Mouse (Mus musculus): ENCODE data around the gene 3110082I17Rik.
"Not testable (repeated sequence)": the region's sequence is repeated elsewhere in the genome, so short reads cannot be mapped to it uniquely, and the experiment has no call there.

Gene 3110082I17Rik

DNA sequence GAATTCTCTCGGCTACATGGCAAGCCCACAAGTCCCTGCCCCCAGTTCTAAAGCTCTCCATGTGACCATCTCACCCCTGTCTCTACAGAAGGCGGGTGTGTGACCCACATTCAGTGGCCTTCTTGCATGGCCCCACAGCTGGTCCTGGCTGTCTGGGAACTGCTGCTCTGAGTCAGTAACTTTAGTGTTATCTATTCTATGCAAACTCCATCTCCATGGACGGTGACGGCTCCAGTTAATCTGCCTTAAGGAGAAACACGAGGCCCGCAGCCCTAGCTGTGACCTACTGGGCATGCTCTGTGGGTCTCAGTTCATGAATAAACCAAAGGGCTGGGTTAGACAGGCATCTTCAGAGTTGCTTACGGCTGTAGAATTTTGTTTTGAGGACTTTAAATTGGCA is 65.9 kb downstream of the 3110082I17Rik start:
- DNase-seq (ENCODE audit: low read depth) = no peak

DNA sequence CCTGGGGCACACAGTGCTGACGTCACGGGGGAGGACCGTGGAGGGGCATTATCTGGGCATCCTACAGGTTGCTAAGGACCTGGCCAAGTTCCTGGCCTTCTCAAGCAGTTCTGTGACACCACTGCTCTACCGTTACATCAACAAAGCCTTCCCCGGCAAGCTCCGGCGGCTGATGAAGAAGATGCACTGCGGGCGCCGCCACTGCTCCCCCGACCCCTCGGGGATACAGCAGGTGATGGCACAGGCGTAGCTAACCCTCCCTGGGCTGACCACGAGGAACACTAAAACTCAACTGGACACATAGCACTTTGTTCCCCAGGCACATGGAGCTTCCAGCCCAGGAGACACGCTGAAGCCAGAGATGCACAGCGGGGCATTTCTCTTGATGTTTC is 67.1 kb downstream of the 3110082I17Rik start:
- no peak for DNase-seq (ENCODE audit: low read depth)

GRCm38 (mm10) chr5:139392219-139393196 is 67.8 kb downstream of the 3110082I17Rik start:
- DNase-seq (ENCODE audit: low read depth) = no peak

DNA sequence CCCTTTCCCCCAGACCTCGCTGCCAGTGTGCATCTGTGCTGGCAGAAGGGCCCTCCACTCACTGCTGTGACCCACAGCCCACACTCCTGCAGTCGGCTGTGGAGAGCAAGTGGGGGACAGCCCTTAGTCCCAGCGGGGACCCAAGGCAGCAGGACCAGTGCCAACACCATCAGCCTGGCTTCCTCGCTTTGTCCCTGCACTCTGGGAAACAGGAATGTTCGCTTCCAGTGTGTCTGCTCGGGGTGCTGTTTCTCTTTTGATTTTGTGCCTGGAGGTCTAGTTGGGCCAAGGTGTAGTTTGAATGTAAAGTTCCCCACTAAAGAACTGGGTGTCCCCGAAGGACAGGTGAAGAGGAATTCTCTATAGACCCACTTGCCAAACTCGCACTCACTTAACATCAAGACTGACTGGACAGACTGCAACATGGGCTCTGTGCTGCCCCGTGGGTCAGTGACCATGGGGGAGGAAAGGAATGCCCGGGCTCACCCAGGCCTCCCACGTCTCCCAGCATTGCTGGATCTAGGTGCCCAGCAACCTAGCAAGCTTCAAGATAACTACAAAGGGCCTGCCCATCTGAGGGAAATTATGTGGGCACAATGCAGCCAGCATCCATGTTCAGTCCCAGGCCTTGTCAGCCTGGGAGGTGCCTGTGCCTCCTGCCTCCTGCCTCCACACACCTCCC is 68.9 kb downstream of the 3110082I17Rik start:
- DNase-seq (ENCODE audit: low read depth) = no peak

DNA sequence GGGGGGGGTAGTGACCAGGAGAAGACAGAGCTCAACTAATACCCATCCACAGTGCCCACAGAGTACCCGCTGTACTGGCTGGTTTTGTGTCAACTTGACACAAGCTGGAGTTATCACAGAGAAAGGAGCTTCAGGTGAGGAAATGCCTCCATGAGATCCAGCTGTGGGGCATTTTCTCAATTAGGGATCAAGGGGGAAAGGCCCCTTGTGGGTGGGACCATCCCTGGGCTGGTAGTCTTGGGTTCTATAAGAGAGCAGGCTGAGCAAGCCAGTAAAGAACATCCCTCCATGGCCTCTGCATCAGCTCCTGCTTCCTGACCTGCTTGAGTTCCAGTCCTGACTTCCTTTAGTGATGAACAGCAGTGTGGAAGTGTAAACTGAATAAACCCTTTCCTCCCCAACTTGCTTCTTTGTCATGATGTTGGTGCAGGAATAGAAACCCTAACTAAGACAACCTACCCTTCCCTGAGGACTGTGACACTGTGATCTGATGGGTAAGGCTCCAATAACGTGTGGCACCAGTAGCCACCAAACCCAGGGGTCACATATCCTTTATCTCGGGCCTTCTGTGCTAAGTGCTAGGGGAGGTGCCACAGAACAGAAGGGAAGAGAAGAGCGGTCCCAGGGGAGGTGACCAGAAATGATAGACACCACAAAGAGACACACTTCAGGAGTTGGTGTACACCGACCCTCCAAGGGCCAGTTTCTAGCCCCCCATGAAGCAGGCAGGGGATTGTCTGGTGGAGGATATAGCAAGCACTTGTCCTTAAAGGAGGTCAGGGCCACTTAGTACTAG is 69.8 kb downstream of the 3110082I17Rik start:
- not testable (repeated sequence) for DNase-seq (ENCODE audit: low read depth)

DNA sequence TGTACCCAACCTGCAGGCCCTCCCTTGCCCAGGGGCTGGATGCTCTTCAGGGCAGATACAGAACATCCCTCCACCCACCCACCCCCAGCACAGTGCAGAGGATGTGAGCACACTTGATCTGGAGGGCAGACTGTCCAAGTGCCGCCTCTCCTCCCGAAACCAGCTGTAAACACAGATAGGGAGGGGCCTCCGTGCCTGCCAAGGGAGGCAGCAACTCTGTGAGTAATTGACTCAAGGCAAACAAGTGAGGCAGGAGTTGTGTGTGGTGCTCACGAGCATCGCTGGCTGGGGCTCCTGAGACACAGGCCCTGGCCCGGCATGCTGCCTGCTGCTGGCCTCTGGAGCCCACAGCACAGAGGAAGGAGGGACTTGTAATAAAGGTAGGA is 70.7 kb downstream of the 3110082I17Rik start:
- peak; percentile 90 for DNase-seq (ENCODE audit: low read depth)

DNA sequence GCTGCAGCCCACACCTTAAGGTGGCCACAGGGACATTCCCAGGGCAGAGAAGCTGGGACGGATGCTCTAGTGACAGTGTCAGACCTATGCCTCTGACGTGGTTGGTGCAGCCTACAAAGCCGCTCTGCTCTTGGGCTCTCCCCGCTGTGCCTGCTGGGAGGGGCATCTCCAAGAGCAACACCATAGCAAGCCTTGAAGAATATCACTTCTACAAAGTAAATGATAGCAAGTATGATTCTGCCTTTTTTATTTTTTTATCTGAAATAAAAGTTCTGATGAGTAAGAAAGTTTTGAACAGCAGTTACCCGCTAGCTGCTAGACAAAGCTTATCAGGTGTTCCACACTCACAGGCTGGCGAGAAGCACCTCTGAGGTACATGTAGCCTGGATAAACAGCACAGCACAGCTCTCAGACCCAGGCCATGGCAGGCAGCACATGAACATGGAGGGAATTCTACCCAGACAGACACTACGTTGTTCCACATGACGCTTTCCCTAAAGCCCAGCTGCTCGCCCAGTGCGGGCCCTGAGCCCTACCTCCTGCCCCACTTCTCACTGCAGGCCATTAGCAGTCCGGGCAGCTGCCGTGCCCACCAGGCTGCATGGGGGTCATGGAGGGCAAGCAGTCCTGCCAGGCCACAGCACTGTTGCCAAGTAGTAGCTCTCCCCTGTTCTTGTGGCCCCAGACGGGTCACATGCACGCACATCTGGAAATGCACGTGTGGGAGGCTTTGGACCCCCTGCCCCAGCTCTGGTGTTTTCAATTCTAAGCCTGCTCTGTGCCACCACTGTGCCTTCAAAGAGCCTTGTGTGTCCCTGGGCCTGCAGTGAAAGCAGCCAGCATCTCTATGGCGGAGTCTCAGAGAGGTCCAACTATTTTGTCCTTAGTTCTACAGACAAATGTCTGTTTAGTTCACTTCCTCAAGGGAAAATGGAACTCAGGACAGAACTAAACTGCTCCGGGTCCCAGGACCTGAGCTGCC is 71.3 kb downstream of the 3110082I17Rik start:
- DNase-seq (ENCODE audit: low read depth) = no peak

DNA sequence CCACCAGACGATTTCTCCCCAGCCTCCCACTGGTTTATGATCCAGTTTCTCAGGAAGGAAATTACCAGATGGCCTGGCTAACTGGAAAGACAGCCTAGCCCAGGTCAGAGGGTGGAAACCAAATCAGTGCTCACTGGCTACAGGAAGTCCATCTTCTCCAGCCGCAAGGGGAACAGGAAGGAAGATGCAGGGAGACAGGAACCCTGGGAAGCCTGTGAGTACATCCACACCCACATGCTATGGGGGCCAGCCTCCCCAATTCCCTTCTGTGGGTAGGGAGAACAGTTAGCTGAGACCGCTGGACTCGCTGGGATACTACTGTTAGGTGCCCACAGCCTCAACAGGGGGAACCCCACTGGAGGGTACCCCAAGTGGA is 72.1 kb downstream of the 3110082I17Rik start:
- no peak for DNase-seq (ENCODE audit: low read depth)

- DNase-seq (ENCODE audit: low read depth) = no peak
Observed at GRCm38 (mm10) chr5:139387329-139388194, 72.8 kb downstream of the 3110082I17Rik start.

GRCm38 (mm10) chr5:139386047-139386446 is 74.3 kb downstream of the 3110082I17Rik start:
- no peak for DNase-seq (ENCODE audit: low read depth)

GRCm38 (mm10) chr5:139384531-139384930 is 75.8 kb downstream of the 3110082I17Rik start:
- DNase-seq (ENCODE audit: low read depth) = no peak

GRCm38 (mm10) chr5:139383234-139383633 is 77.1 kb downstream of the 3110082I17Rik start:
- DNase-seq (ENCODE audit: low read depth) = no peak

GRCm38 (mm10) chr5:139382760-139383159 is 77.6 kb downstream of the 3110082I17Rik start:
- peak; percentile 12 for DNase-seq (ENCODE audit: low read depth)

DNA sequence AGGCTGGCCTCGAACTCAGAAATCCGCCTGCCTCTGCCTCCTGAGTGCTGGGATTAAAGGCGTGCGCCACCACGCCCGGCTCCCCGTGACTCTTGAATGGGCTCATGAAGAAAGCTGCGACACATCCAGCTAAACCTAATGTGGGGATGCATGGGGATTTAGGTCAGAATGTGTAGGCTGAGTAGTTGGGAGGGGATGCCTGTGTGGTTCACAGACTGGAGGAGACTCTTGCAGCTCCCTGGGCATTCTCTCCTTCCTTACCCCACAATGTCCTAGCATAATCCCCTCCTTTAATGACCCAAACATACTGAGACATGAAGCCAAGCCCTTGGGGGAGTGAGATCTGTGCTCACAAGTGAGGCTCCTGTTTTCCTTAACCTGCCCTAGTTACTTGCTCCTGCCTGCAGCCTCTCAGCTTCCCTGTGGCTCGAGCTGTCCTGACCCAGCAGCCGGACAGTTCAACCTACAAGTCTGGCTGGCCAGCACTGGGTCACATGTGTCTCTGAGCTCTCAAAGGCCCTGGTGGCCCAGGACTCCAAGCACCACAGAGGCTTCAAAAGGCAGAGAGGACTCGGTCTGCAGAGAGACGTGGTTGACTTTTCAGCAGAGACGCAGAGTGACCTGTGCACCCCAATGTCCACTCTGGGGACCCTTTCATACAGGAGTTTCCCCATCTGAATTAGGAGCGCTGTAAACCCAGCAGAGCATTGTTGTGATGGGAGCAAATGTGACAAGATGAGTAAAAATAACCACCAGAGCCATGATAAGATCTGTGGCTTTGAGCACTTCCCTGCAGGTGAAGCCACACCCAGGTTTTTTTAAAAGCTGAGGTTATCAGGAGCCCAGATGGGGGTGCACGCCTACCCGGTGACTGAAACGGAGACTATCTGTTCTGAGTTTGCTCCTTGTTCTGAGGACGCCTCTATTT is 78.5 kb downstream of the 3110082I17Rik start:
- no peak for DNase-seq (ENCODE audit: low read depth)

DNA sequence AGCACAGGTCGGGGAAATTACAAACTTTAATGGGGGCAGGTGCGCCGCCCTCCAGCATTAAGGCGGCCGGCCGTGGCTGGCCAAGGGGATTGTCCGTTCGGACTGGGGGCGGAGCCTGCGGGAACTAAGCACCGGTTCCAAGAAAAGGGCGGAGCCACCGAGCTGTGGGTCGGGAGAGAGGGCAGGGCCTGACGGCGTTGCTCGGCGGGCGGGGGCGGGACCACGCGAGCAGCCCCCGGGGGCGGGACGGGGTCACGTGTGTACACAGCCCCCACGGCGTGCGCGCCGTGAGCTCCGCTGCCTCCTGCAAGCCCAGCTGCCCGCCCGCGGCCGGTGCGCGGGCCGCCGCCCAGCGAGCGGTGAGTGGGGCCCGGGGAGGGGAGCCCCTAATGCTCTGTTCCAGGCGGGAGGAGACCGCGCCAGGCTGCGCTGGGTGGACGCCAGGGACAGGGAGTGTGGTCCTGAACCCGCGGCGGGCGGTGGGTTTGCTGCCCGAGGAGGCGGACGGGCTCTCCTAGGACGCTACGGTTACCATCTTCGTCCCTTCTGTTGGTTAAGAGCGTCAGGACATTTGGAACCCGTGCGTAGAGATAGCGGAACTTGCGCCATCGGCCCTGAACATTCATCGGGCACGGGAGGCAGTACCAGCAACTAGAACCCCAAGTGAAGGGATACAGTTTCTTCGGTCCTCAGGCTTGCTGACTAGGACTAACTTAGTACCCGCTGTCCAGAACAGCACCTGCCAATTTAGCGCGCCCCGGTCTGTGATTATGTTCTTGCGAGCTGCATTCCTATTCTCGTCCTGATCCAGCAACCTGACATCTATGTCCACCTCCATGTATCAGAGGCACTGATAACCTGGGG is 79.7 kb downstream of the 3110082I17Rik start:
- peak; percentile 97 for DNase-seq (ENCODE audit: low read depth)

- DNase-seq (ENCODE audit: low read depth) = no peak
Observed at GRCm38 (mm10) chr5:139379771-139380384, 80.4 kb downstream of the 3110082I17Rik start.

GRCm38 (mm10) chr5:139378986-139379629 is 81.2 kb downstream of the 3110082I17Rik start:
- peak; percentile 76 for DNase-seq (ENCODE audit: low read depth)

Measured in NIH3T3 (cell line).